Mouse (Mus musculus) gonadal fat pad, adult 2 months (tissue): Measurements from ENCODE around the gene 5730480H06Rik. TPM values are rescaled to one million over a fixed set of nuclear protein-coding genes. Genes with fewer than 3 reads are reported as not detected.

Experiments used
- DNase-seq: peaks from one replicate; pipeline ENCODE4 v3.0.0-alpha.2; 2012; ENCODE audit warnings: low read depth
- polyA plus RNA-seq: library from polyadenylated mRNA; depleted of rRNA; stranded (reverse); fragments of >200 nt; gene quantifications from 2 replicates; pipeline ENCODE4 v1.2.3, GENCODE M21; 2012

5730480H06Rik gene
- polyA plus RNA-seq, 1 experiment = 8.6 TPM

- no peak for DNase-seq
Measured at GRCm38 (mm10) chr5:48421957-48422356, 94.2 kb downstream of the 5730480H06Rik start.

- no peak for DNase-seq
Measured at GRCm38 (mm10) chr5:48430459-48430858, 102.7 kb downstream of the 5730480H06Rik start.

GRCm38 (mm10) chr5:48448888-48449287 lies 121.1 kb downstream of the 5730480H06Rik start:
- no peak for DNase-seq

- no peak for DNase-seq
Measured at GRCm38 (mm10) chr5:48460221-48460620, 132.5 kb downstream of the 5730480H06Rik start.
